Mouse (Mus musculus) thymus, postnatal 25 days (tissue): ENCODE data around the gene Gm4175.
"Not testable (repeated sequence)": the region's sequence is repeated elsewhere in the genome, so short reads cannot be mapped to it uniquely, and the experiment has no call there.

Source experiments
- DNase-seq: peaks from one replicate; pipeline ENCODE4 v3.0.0; 2022

The Gm4175 gene

DNA sequence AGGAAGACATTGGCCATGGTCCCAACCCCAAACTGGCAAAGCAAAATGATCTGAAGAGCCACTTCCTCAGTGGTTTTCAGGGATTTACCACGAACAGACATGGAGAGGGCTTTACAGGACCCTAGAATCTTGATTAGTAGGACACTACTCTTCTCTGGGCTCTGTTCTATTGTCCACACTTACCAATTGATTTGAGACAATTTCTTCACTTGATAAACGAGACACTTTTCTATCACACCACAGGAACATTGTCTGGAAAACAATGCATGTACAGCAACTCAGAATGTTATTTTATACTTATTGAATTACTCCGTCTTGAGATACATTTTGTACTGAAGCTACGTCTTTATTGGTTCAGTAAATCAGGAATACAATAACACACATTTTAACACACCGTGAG, at the start of gene Gm4175:
Gm4175 (minus strand) TSS at position 101 of the 400 bp plus-strand sequence.
- not testable (repeated sequence) for DNase-seq

DNA sequence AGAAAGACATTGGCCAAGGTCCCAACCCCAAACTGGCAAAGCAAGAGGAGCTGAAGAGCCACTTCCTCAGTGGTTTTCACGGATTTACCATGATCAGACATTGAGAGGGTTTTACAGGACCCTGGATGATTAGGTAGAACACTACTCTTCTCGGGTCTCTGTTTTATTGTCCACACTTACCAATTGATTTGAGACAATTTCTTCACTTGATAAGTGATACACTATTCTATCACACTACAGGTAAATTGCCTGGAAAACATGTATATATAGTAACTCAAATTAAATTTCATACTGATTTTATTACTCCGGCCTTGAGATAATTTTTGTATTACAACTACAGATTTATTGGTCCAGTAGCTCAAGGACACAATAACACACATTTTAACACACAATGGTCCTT, 35.4 kb upstream of the Gm4175 start, which contains the start of gene Gm4177:
Gm4177 (minus strand) TSS at position 101 of the 400 bp plus-strand sequence.
- DNase-seq, result not testable (repeated sequence)
